Mouse (Mus musculus) layer of hippocampus, postnatal 36 days (tissue): Measurements from ENCODE around the gene Ptpn23. TPM values are rescaled to one million over a fixed set of nuclear protein-coding genes. Genes with fewer than 3 reads are reported as not detected.

Source experiments
- total RNA-seq, 2 experiments: library from RNA; stranded (reverse); gene quantifications; 2 replicates each; pipeline ENCODE4 v1.2.3; 2021

Ptpn23 gene
- total RNA-seq, 2 experiments from 2014 or later: 53.5 to 54.3 TPM

Other genes with a start within 250 kb of the Ptpn23 start
- gene Cspg5, start 164.4 kb downstream of the Ptpn23 start, total RNA-seq: 100 to 1,000 TPM; 274 to 279 TPM
- 10 to 100 TPM in 1 of 2 experiments, 1 to 10 TPM in 1; 9.7 to 13.8 TPM for gene Elp6, start 103.0 kb downstream of the Ptpn23 start, total RNA-seq
- gene Scap, start 74.9 kb downstream of the Ptpn23 start, total RNA-seq: 10 to 100 TPM; 97.4 to 98.6 TPM
- not detected for gene Ngp, start 11.5 kb upstream of the Ptpn23 start, total RNA-seq
- gene Klhl18, start 68.5 kb upstream of the Ptpn23 start, total RNA-seq: 10 to 100 TPM; 24.0 to 25.8 TPM
- gene Kif9, start 68.7 kb upstream of the Ptpn23 start, total RNA-seq: 1 to 10 TPM; 3.0 to 3.8 TPM
- gene Setd2, start 124.4 kb upstream of the Ptpn23 start, total RNA-seq: 10 to 100 TPM; 62.6 to 67.6 TPM
- 1 to 10 TPM; 1.8 to 2.4 TPM for gene Nradd, start 216.2 kb upstream of the Ptpn23 start, total RNA-seq
- 10 to 100 TPM; 14.0 to 17.5 TPM for gene Nbeal2, start 245.9 kb upstream of the Ptpn23 start, total RNA-seq
- gene Ccdc12, start 248.3 kb upstream of the Ptpn23 start, total RNA-seq: 10 to 100 TPM; 48.3 to 54.5 TPM